Mouse (Mus musculus): Measurements from ENCODE around the gene Rftn1.

- TF ChIP-seq CTCF (IDR thresholded peaks at IDR 0.05): no peak
- TF ChIP-seq POLR2A (IDR thresholded peaks at IDR 0.05; ENCODE audit: insufficient read depth, low read depth, low read length): no peak
Observed at GRCm38 (mm10) chr17:50142553-50142952, 47.9 kb downstream of the Rftn1 start.
